Mouse (Mus musculus) intestine, postnatal 0 days (tissue): ENCODE results near the gene Pla2g3. TPM values are rescaled to one million over a fixed set of nuclear protein-coding genes. Genes with fewer than 3 reads are reported as not detected.

Experiments
- ATAC-seq: fragments of 200-750 bp; cut with Nextera tagmentation; 2 replicates; pipeline ENCODE4 v1.8.0; 2017; ENCODE audit warnings: mild to moderate bottlenecking, moderate TSS enrichment, moderate library complexity
- H3K27ac ChIP-seq: fragments of 300-500 bp; sonication (generic); 2 replicates; pipeline ENCODE4 v1.5.1; 2014; ENCODE audit warnings: mild to moderate bottlenecking, low read depth, low read length, moderate library complexity
- H3K27me3 ChIP-seq: fragments of 300-500 bp; sonication (generic); replicated peaks from 2 replicates; pipeline ENCODE4 v1.6.1; 2014; ENCODE audit warnings: low read length, mixed read lengths; ENCODE audit not compliant: control insufficient read depth, insufficient read depth
- H3K36me3 ChIP-seq: fragments of 300-500 bp; sonication (generic); 2 replicates; pipeline ENCODE4 v1.6.1; 2014; ENCODE audit warnings: mild to moderate bottlenecking, moderate library complexity; ENCODE audit not compliant: control insufficient read depth, insufficient read depth
- H3K4me1 ChIP-seq: fragments of 300-500 bp; sonication (generic); replicated peaks from 2 replicates; pipeline ENCODE4 v1.6.1; 2014; ENCODE audit warnings: antibody characterized with exemption, low read length, mixed read lengths; ENCODE audit not compliant: control insufficient read depth, insufficient read depth
- H3K4me2 ChIP-seq: fragments of 300-500 bp; sonication (generic); replicated peaks from 2 replicates; pipeline ENCODE4 v1.6.1; 2014; ENCODE audit warnings: low read depth, mild to moderate bottlenecking, moderate library complexity
- H3K4me3 ChIP-seq: fragments of 300-500 bp; sonication (generic); 2 replicates; pipeline ENCODE4 v1.5.1; 2014; ENCODE audit warnings: low read depth, low read length
- H3K9ac ChIP-seq: fragments of 300-500 bp; sonication (generic); 2 replicates; pipeline ENCODE4 v1.6.1; 2014; ENCODE audit warnings: mild to moderate bottlenecking, low read depth, low read length
- H3K9me3 ChIP-seq: fragments of 300-500 bp; sonication (generic); 2 replicates; pipeline ENCODE4 v1.6.1; 2016; ENCODE audit warnings: mixed run types; ENCODE audit not compliant: control insufficient read depth
- CTCF ChIP-seq: sonication (generic); IDR thresholded peaks from 2 replicates; pipeline ENCODE4 v1.5.1; 2016; ENCODE audit warnings: low read depth, mild to moderate bottlenecking, control low read depth, antibody characterized with exemption, moderate library complexity
- WGBS: fragments of 180-500 bp; shearing (Covaris S2); extraction: QIAGEN DNeasy Blood & Tissue Kit; methylation state at CpG from one replicate; pipeline ENCODE4 v1.1.7; 2014; 5-methylcytosine and 5-hydroxymethylcytosine counted together
- polyA plus RNA-seq: library from polyadenylated mRNA; unstranded; fragments of >200 nt; fragmentation: Nextera tagmentation; extraction: Ambion mirVana; gene quantifications from 2 replicates; pipeline ENCODE4 v1.2.1, GENCODE M21; 2015

Pla2g3 gene
- polyA plus RNA-seq, 1 experiment from 2014 or later, result 0.30 TPM

DNA sequence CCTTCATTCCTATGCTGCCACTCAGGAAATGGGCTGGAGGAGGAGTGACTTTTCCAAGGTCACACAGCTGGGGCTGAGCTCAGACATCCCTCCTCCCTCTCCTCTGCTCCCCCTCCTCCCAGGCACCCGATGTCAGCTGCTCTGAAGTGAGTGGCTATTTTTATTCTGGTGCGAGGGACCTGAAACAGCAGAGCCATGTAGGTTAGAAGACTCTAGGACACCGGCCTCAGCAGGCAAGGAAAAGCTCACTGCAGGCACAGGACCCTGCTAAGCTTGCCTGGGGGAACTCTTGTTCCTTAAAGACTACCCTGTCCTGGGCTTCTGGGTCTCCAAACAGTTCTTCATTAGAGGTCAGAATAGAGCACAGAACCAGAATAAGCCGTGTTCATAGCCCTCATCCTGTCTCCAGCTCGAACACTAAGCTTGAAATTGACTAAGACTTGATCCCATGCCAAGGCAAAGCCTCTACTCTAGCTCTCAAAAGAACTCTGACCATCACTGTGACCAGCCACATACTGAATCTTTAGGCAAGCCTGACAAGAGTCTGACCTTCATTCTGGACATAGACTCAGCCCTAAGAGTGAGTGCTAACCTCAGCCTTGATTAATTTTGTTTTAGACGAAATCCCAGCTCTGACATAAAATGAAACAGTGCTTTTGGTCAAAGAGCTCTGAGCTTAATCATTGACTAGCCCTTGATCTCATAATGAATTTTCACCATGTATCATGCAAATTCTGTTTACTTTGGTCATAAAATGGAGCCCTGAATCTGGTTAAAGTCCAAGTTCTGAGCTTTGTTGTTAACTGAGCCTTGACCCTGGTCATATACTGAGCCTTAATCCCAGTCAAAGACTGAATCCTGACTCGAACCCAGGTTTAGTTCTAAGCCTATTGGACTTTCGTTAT, 21.3 kb downstream of the Pla2g3 start:
- Histone ChIP-seq H3K27me3 (no peaks in the 10 kb centered on the region), H3K4me1 (peaks cover 9% of the 10 kb centered on the region; the same call in 1 of the 2 replicates), H3K4me3 (no peak overlapping the region), H3K4me2 (0 out of 2 replicates have a peak overlapping the region, but pooled peaks have one; percentile 7), H3K27ac (peak overlapping the region; percentile 37), H3K36me3 (no peaks in the 10 kb centered on the region), H3K9me3 (no peaks in the 10 kb centered on the region), H3K9ac (no peak overlapping the region)
- TF ChIP-seq CTCF, result no peak
- peak; percentile 40 for ATAC-seq
- 33% methylated on average over 8 of the region's 8 CpGs for WGBS

DNA sequence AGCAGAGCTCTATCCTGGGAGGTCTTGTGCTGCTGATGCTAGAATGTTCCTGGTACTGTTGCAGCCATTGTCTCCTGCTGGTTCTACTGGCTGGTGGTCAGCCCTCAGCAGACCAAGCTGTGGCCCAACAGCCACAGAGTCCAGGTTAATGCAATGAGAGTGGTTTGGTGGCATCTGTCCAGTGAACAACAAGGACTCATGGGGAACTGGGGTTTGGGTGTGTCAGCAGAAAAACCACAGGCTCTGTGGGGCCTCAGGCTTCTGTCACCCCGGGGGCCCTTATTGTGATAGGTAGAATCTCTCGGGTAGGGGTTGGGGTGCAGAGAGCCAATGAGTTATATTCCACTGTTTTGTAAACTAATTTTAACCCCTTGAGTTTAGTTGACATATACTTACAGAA, 22.2 kb downstream of the Pla2g3 start:
- 45% methylated on average over 2 of the region's 2 CpGs for WGBS
- no peaks in the 10 kb centered on the region for H3K27me3 ChIP-seq
- no peak for ATAC-seq
- peaks cover 5% of the 10 kb centered on the region; the same call in 1 of the 2 replicates for H3K4me1 ChIP-seq
- H3K4me3 ChIP-seq, result no peak overlapping the region
- no peak overlapping the region for H3K4me2 ChIP-seq
- no peak overlapping the region for H3K9ac ChIP-seq
- peak overlapping the region; percentile 37 for H3K27ac ChIP-seq
- no peak for TF ChIP-seq CTCF
- H3K36me3 ChIP-seq, result no peaks in the 10 kb centered on the region
- H3K9me3 ChIP-seq, result no peaks in the 10 kb centered on the region

DNA sequence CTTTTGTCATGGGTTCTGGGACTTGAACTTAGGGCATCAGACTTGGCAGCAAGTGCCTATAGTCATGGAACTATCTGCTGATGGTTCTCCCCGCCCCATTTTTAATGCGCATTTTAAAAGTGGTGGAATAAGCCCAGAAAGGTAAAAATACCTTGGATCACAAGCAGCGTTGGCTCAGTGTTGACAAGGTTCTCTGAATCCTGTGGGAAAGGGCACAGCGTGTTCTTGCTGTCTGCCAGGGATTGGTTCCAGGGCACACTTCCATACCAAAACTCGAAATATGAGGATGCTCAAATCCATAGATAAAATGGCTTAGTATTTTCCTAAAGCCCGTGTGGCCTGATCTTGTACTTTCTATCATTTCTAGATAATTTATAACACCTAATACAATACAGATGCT, 25.2 kb downstream of the Pla2g3 start:
- H3K4me1 ChIP-seq, result peaks cover 15% of the 10 kb centered on the region
- no peak overlapping the region for H3K9ac ChIP-seq
- H3K4me2 ChIP-seq, result no peak overlapping the region
- no peaks in the 10 kb centered on the region for H3K27me3 ChIP-seq
- no peak for ATAC-seq
- H3K9me3 ChIP-seq, result no peaks in the 10 kb centered on the region
- H3K4me3 ChIP-seq, result no peak overlapping the region
- TF ChIP-seq CTCF, result no peak
- whole genome bisulfite sequencing, result 90% methylated on average over 6 of the region's 6 CpGs
- H3K27ac ChIP-seq, result no peak overlapping the region
- no peaks in the 10 kb centered on the region for H3K36me3 ChIP-seq

DNA sequence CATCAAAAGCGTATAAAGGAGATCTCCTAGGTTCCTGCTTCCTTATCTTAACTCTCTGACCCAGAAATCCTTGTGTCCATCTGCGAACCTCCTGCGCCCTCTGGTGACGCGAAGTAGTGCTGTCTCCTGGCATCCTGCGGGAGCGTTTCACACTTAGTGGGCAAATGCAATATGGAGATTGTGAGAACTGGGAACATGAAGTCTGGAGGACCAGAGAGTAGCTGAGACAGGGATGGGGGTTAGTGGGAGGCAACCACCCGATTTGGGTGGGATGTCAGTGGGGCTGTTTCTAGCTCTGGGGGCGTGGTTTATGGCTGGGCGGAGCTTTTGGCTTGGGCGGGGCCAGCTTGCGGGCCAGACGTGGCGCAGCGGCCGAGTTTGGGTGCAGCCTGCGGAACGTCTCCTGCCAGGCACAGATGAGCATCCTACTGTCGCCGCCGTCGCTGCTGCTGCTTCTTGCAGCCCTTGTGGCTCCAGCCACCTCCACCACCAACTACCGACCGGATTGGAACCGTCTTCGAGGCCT, 26.5 kb downstream of the Pla2g3 start, which contains the start of gene Selenom:
TSS of gene Selenom (plus strand) at position 156 of the 526 bp plus-strand sequence.
- peaks cover 10% of the 10 kb centered on the region; the same call in 1 of the 2 replicates for H3K4me1 ChIP-seq
- TF ChIP-seq CTCF, result peak; percentile 99
- H3K9me3 ChIP-seq, result no peaks in the 10 kb centered on the region
- peak; percentile 55 for ATAC-seq
- WGBS, result under 1% methylated on average over 25 of the region's 26 CpGs
- no peaks in the 10 kb centered on the region for H3K27me3 ChIP-seq
- H3K27ac ChIP-seq, result peak within 1 kb of the TSS; percentile 28; the same call in 1 of the 2 replicates
- peak within 1 kb of the TSS; percentile 59 for H3K4me3 ChIP-seq
- H3K9ac ChIP-seq, result peak within 1 kb of the TSS; percentile 51
- no peaks in the 10 kb centered on the region for H3K36me3 ChIP-seq
- H3K4me2 ChIP-seq, result peak within 1 kb of the TSS; percentile 78

DNA sequence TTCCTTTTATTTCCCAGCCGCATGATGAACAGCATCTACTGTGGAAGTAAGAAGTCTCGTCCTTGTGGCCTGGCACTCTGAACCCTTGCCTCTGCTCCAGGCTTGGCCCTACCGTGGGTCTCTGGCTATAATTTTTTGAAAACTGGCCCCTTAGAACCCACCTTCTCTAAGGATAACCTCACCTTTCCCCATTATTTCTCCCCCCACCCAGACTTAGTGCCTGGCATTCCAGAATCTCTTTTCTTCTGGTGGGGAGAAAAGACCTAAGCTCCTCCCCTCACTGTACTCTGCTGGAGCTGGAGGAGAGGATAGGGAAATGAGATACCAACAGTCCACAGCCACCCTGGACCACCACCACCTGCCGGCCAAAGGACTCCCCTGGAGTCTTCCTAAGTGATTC, 27.1 kb downstream of the Pla2g3 start:
- no peaks in the 10 kb centered on the region for H3K9me3 ChIP-seq
- 0 out of 2 replicates have a peak, but pooled peaks cover 2% of the 10 kb centered on the region for H3K36me3 ChIP-seq
- H3K4me3 ChIP-seq, result peak overlapping the region; percentile 59
- H3K4me1 ChIP-seq, result peaks cover 10% of the 10 kb centered on the region; the same call in 1 of the 2 replicates
- 0 out of 2 replicates have a peak, but pooled peaks have one; percentile 9 for TF ChIP-seq CTCF
- peak overlapping the region; percentile 28; the same call in 1 of the 2 replicates for H3K27ac ChIP-seq
- ATAC-seq, result no peak
- H3K4me2 ChIP-seq, result peak overlapping the region; percentile 78
- H3K27me3 ChIP-seq, result no peaks in the 10 kb centered on the region
- 29% methylated on average over 4 of the region's 4 CpGs for WGBS
- peak overlapping the region; percentile 51; the same call in 1 of the 2 replicates for H3K9ac ChIP-seq

DNA sequence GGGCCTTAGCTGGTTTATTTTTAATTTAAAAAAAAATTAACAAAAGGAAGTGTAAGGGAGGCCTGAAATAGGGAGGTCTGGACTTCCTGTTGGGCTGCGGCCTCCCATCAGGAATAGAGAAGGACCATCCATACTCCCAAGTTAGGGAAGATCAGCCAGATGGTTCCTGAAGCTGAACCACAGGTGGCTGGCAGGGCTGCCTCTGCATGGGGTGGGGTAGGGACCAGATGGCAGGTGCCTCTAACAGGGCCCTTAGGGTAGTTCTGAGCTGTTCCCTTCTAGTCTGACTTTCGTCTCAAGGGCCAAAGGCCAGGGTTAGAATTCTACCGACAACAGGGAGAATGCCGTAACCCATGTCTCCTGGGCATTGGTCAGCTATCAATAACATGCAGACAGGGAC, 27.6 kb downstream of the Pla2g3 start:
- H3K27ac ChIP-seq, result no peak overlapping the region
- ATAC-seq, result no peak

More for the DNA sequence above, 27.6 kb downstream of the Pla2g3 start:
- no peak for TF ChIP-seq CTCF
- Histone ChIP-seq H3K9me3 (no peaks in the 10 kb centered on the region), H3K36me3 (peaks cover 7% of the 10 kb centered on the region; the same call in 1 of the 2 replicates), H3K4me1 (peaks cover 10% of the 10 kb centered on the region; the same call in 1 of the 2 replicates), H3K9ac (0 out of 2 replicates have a peak overlapping the region, but pooled peaks have one; percentile 2), H3K4me3 (peak overlapping the region; percentile 59), H3K4me2 (peak overlapping the region; percentile 78), H3K27me3 (no peaks in the 10 kb centered on the region)
- 55% methylated on average over 4 of the region's 4 CpGs for WGBS
